Mouse (Mus musculus): ENCODE measurements around the gene Timm8a2.

GRCm38 (mm10) chr14:122075485-122076200, 41.2 kb downstream of the Timm8a2 start:
- TF ChIP-seq CTCF (IDR thresholded peaks at IDR 0.05; ENCODE audit: borderline replicate concordance, extremely low read depth, insufficient read depth, insufficient read length) (no peak), POLR2A (IDR thresholded peaks at IDR 0.05; ENCODE audit: borderline replicate concordance, extremely low read depth, insufficient read depth, insufficient read length, poor library complexity, severe bottlenecking) (no peak)

Data from brain, embryonic 14.5 days (tissue).